Mouse (Mus musculus) small intestine, adult 2 months (tissue): ENCODE measurements at regions not wholly inside any gene's neighbourhood (a gene's known extent, or its start where the extent isn't known, plus 50 kb on each side); places are given as distances from the start of the nearest gene placed in this dataset.
"Not testable (repeated sequence)": the region's sequence is repeated elsewhere in the genome, so short reads cannot be mapped to it uniquely, and the experiment has no call there.

Experiments used
- H3K27ac ChIP-seq: fragments of 200-500 bp; 2 replicates; pipeline ENCODE4 v1.5.1; 2012; ENCODE audit warnings: low read depth, low read length, control low read depth, inconsistent platforms; ENCODE audit not compliant: insufficient read depth
- H3K27me3 ChIP-seq: fragments of 200-500 bp; 2 replicates; pipeline ENCODE4 v1.6.1; 2012; ENCODE audit warnings: mild to moderate bottlenecking, moderate library complexity, low read length, inconsistent platforms; ENCODE audit not compliant: control insufficient read depth, insufficient read depth
- H3K36me3 ChIP-seq: fragments of 200-500 bp; 2 replicates; pipeline ENCODE4 v1.6.1; 2012; ENCODE audit warnings: mild to moderate bottlenecking, low read length, control low read depth, inconsistent platforms; ENCODE audit not compliant: control insufficient read depth, insufficient read depth
- H3K4me1 ChIP-seq: fragments of 200-500 bp; 2 replicates; pipeline ENCODE4 v1.6.1; 2012; ENCODE audit warnings: low read length, inconsistent platforms, mixed read lengths; ENCODE audit not compliant: control insufficient read depth, insufficient read depth, insufficient read length
- H3K4me3 ChIP-seq: fragments of 200-500 bp; 2 replicates; pipeline ENCODE4 v1.5.1; 2012; ENCODE audit warnings: low read depth, mild to moderate bottlenecking, control low read depth, inconsistent platforms, low read length, moderate library complexity
- CTCF ChIP-seq: fragments of 200-500 bp; IDR thresholded peaks from 2 replicates; pipeline ENCODE4 v1.5.1; 2012; ENCODE audit warnings: low read depth, mild to moderate bottlenecking, control low read depth, inconsistent platforms, low read length, moderate library complexity, mixed read lengths; ENCODE audit not compliant: insufficient replicate concordance, insufficient read length; ENCODE audit errors: extremely low read depth
- POLR2A ChIP-seq: fragments of 200-500 bp; IDR thresholded peaks from 2 replicates; pipeline ENCODE4 v1.6.1; 2012; ENCODE audit warnings: low read depth, mild to moderate bottlenecking, control low read depth, inconsistent platforms, low read length, moderate library complexity
- WGBS: fragments of 180-500 bp; shearing (Covaris S2); methylation state at CpG from one replicate; pipeline ENCODE4 v1.1.7; 2018; 5-methylcytosine and 5-hydroxymethylcytosine counted together

DNA sequence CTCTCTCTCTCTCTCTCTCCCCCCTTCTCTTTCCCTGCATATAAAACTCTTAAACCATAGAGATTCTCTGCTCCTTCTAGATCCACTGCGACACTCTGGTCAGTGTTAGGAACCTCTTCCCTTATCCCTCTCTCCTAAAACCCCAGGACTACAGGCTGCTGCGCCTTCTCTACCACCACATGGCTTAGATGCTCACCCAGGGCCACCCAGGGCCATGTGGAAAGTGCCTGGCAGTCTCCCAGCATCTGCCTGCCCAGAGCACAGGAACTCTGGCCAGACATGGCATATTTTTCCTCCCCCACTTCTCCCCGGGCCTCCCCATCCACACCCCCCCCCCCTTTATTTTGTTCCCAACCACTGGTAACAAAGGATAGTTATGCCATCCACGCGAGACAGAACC lies 720.4 kb upstream of the Adam24 start:
- 53% methylated on average over 5 of the region's 5 CpGs for WGBS
- H3K4me1 ChIP-seq = no peaks in the 10 kb centered on the region
- TF ChIP-seq CTCF (no peak), POLR2A (no peak)

DNA sequence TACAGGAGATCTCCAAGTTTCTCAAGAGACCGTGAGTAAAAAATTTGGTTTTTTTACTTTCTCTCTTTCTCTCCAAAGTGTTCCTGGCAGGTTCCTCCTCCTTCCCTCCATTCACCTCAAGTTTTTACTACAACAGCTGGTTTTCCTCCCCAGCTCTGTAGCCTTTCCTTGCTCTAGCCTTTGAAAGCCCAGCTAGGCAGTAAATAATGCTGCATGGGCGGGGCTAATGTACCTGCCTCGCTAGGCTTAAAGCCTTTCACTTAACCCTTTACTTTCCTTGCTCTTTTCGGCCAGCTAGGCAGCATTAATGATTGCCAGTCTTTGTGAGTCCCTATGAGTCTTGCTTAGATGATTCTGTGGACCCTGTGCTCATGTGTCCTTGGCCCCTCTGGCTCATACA lies 720.0 kb upstream of the Adam24 start:
- Histone ChIP-seq H3K27me3 (no peaks in the 10 kb centered on the region), H3K36me3 (no peaks in the 10 kb centered on the region), H3K27ac (no peak overlapping the region), H3K4me1 (no peaks in the 10 kb centered on the region), H3K4me3 (no peak overlapping the region)
- TF ChIP-seq POLR2A (no peak), CTCF (no peak)
- 23% methylated on average over 4 of the region's 4 CpGs for WGBS

More for the DNA sequence above, 720.4 kb upstream of the Adam24 start:
- Histone ChIP-seq H3K27me3 (no peaks in the 10 kb centered on the region), H3K4me3 (no peak overlapping the region), H3K36me3 (no peaks in the 10 kb centered on the region), H3K27ac (no peak overlapping the region)

DNA sequence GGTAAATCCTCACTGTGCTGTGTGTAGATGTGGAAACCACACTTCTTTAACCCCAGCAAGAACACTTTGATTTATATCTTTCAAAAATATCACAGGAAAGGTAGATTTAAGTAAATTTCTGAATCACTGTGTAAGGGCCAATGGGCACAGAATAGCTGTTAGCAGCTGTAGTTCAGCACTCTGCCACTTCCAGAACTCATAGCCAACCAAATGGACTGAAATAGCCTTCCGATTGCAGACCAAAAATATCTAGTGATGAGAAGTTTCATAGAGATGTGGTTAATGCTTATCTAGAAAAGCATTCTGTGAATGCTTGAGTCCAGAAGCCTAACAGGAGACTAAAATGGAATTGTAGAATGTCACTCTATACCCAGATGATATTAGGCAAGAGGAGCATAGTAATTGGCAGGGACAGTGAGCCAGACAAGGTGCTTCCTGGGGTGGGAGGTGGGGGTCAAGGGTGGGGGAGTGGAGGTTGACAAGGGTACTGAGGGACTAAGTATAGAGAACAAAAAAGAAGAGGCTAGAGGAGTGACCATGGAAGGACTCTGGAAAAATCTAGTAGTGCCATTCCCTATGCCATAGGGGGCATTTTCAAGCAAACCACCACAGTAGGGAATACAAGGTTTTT lies 669.6 kb upstream of the Adam24 start:
- Histone ChIP-seq H3K27me3 (no peaks in the 10 kb centered on the region), H3K4me1 (no peaks in the 10 kb centered on the region), H3K27ac (no peak overlapping the region), H3K4me3 (no peak overlapping the region), H3K36me3 (no peaks in the 10 kb centered on the region)
- WGBS = 93% methylated on average over 1 of the region's 1 CpGs
- TF ChIP-seq POLR2A = no peak
- no peak for TF ChIP-seq CTCF

- no peaks in the 10 kb centered on the region for H3K4me1 ChIP-seq
- H3K36me3 ChIP-seq = no peaks in the 10 kb centered on the region
- H3K27me3 ChIP-seq = no peaks in the 10 kb centered on the region
- 29% methylated on average over 5 of the region's 5 CpGs for WGBS
- no peak overlapping the region for H3K4me3 ChIP-seq
- TF ChIP-seq POLR2A (no peak), CTCF (no peak)
- H3K27ac ChIP-seq = no peak overlapping the region
These were observed 655.5 kb upstream of the Adam24 start for GRCm38 (mm10) chr8:40019281-40019943.

GRCm38 (mm10) chr8:40064145-40064544 lies 610.7 kb upstream of the Adam24 start:
- Histone ChIP-seq H3K36me3 (no peaks in the 10 kb centered on the region), H3K4me3 (no peak overlapping the region), H3K27ac (no peak overlapping the region), H3K4me1 (no peaks in the 10 kb centered on the region), H3K27me3 (no peaks in the 10 kb centered on the region)
- TF ChIP-seq POLR2A (no peak), CTCF (no peak)

GRCm38 (mm10) chr8:40071131-40071530 lies 603.7 kb upstream of the Adam24 start:
- no peak for TF ChIP-seq POLR2A
- no peak for TF ChIP-seq CTCF
- 72% methylated on average over 2 of the region's 2 CpGs for WGBS

GRCm38 (mm10) chr8:40080976-40081375 lies 593.9 kb upstream of the Adam24 start:
- not testable (repeated sequence) for H3K4me1 ChIP-seq, H3K36me3 ChIP-seq, H3K27me3 ChIP-seq, H3K4me3 ChIP-seq, H3K27ac ChIP-seq

More at GRCm38 (mm10) chr8:40071131-40071530, 603.7 kb upstream of the Adam24 start:
- Histone ChIP-seq H3K27ac (no peak overlapping the region), H3K4me1 (no peaks in the 10 kb centered on the region), H3K36me3 (no peaks in the 10 kb centered on the region), H3K4me3 (no peak overlapping the region), H3K27me3 (no peaks in the 10 kb centered on the region)
